In the genomic region with DNA sequence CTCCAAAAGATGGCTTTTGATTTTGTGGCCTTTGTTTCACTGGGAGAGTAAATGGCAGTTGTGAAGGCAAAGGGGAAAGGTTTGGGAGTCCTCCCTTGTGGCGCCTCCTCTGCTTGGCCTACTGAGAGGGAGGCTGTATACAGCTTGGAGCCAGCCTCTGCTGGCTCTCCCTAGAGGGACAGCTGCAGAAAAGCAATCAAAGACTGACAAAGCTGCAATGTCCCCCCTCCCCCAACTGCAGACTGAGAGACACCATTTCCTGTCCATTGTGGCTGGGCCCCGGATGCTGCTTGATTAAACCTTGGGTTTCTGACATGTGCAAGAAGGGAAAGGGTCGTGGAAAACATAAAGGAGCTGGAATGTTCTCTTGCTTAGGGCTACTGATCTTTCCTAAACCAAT, we compare ENCODE assay signal across 9 mouse cellular contexts. TPM values are rescaled to one million over a fixed set of nuclear protein-coding genes. Genes with fewer than 3 reads are reported as not detected.
DNase-seq lines count a peak whose midpoint lies in the region; ATAC-seq and TF ChIP-seq lines count a peak whose summit lies in the region.
"Had no signal": no experiment of that assay in that cellular context is flagged by ENCODE, and none has a peak within 500 bp of the region (broad histone marks: within the 10 kb centered on the region; RNA-seq: fewer than 3 reads in every experiment).

No protein-coding gene starts in this region.

- H3K4me3 ChIP-seq in forebrain, embryonic 14.5 days (ENCODE audit: low read depth, low read length) = no peak overlapping the region
- H3K4me3 ChIP-seq in liver, postnatal 0 days (ENCODE audit: low read depth, low read length) = no peak overlapping the region
- no peak overlapping the region for H3K4me3 ChIP-seq in stomach, postnatal 0 days (ENCODE audit: low read depth, low read length)

- no peak for TF ChIP-seq CTCF in liver, postnatal 0 days (IDR thresholded peaks at IDR 0.05; ENCODE audit: low read depth)
- no peak for TF ChIP-seq CTCF in stomach, postnatal 0 days (IDR thresholded peaks at IDR 0.05; ENCODE audit: low read depth)

- H3K4me1 ChIP-seq in forebrain, embryonic 14.5 days (ENCODE audit: control insufficient read depth, insufficient read depth, low read length) = peaks cover 7% of the 10 kb centered on the region
- peaks cover 10% of the 10 kb centered on the region; the same call in 1 of the 2 replicates for H3K4me1 ChIP-seq in liver, postnatal 0 days (ENCODE audit: insufficient read depth)
- no peaks in the 10 kb centered on the region for H3K4me1 ChIP-seq in stomach, postnatal 0 days (replicated peaks; ENCODE audit: control insufficient read depth, insufficient read depth)

- 21% methylated on average over 3 of the region's 3 CpGs for WGBS in forebrain, embryonic 14.5 days
- WGBS in liver, postnatal 0 days (ENCODE audit: insufficient replicate concordance) = 20% methylated on average over 3 of the region's 3 CpGs
- 25% methylated on average over 3 of the region's 3 CpGs for WGBS in stomach, postnatal 0 days

- no peaks in the 10 kb centered on the region for H3K36me3 ChIP-seq in forebrain, embryonic 14.5 days (ENCODE audit: control insufficient read depth, insufficient read depth, low read length)
- no peaks in the 10 kb centered on the region for H3K36me3 ChIP-seq in liver, postnatal 0 days (replicated peaks; ENCODE audit: insufficient read depth, low read length)
- no peaks in the 10 kb centered on the region for H3K36me3 ChIP-seq in stomach, postnatal 0 days (ENCODE audit: control insufficient read depth, insufficient read depth, low read length)

- no peaks in the 10 kb centered on the region for H3K9me3 ChIP-seq in forebrain, embryonic 14.5 days (replicated peaks; ENCODE audit: control insufficient read depth, low read length)
- no peaks in the 10 kb centered on the region for H3K9me3 ChIP-seq in liver, postnatal 0 days (ENCODE audit: low read length)
- no peaks in the 10 kb centered on the region for H3K9me3 ChIP-seq in stomach, postnatal 0 days (ENCODE audit: control insufficient read depth, low read length)

- no peaks in the 10 kb centered on the region for H3K27me3 ChIP-seq in forebrain, embryonic 14.5 days (replicated peaks; ENCODE audit: control insufficient read depth, insufficient read depth, low read length)
- no peaks in the 10 kb centered on the region for H3K27me3 ChIP-seq in liver, postnatal 0 days (ENCODE audit: insufficient read depth, low read length)
- H3K27me3 ChIP-seq in stomach, postnatal 0 days (ENCODE audit: control insufficient read depth, insufficient read depth, low read length) = no peaks in the 10 kb centered on the region
- H3K27me3 ChIP-seq: Patski had no signal

- no peak overlapping the region for H3K4me2 ChIP-seq in forebrain, embryonic 14.5 days (ENCODE audit: low read length)
- no peak overlapping the region for H3K4me2 ChIP-seq in liver, postnatal 0 days (ENCODE audit: low read depth, low read length)
- H3K4me2 ChIP-seq in stomach, postnatal 0 days (replicated peaks; ENCODE audit: low read depth) = no peak overlapping the region

- peak; percentile 70 for DNase-seq in kidney, postnatal 10 days
- DNase-seq in kidney, adult 9 months = no peak
- peak; percentile 50 for DNase-seq in forebrain, embryonic 14.5 days (ENCODE audit: low spot score)
- peak; percentile 42 for DNase-seq in liver, postnatal 0 days
- no peak for DNase-seq in stomach, postnatal 0 days (ENCODE audit: low spot score)
- no peak for DNase-seq in cerebellum, adult 18-20 months
- DNase-seq in layer of hippocampus, adult 11-12 months (ENCODE audit: low spot score) = no peak
- DNase-seq in spleen, postnatal 14 days (ENCODE audit: low spot score in 2 of 2) = no peak

- no peak overlapping the region for H3K9ac ChIP-seq in forebrain, embryonic 14.5 days (ENCODE audit: low read length)
- no peak overlapping the region for H3K9ac ChIP-seq in liver, postnatal 0 days (replicated peaks)
- H3K9ac ChIP-seq in stomach, postnatal 0 days (ENCODE audit: low read length) = no peak overlapping the region

- no peak overlapping the region for H3K27ac ChIP-seq in forebrain, embryonic 14.5 days (ENCODE audit: low read depth, low read length)
- peak overlapping the region; percentile 40 for H3K27ac ChIP-seq in liver, postnatal 0 days (ENCODE audit: low read depth)
- 0 out of 2 replicates have a peak overlapping the region, but pooled peaks have one; percentile 1 for H3K27ac ChIP-seq in stomach, postnatal 0 days (replicated peaks)

- ATAC-seq in forebrain, embryonic 14.5 days = peak; percentile 50; the same call in 1 of the 2 replicates
- ATAC-seq in liver, postnatal 0 days = peak; percentile 37; the same call in 1 of the 2 replicates
- no peak for ATAC-seq in stomach, postnatal 0 days (ENCODE audit: low FRiP score, low TSS enrichment)
- ATAC-seq: Patski had no signal

- TF ChIP-seq EP300 in liver, postnatal 0 days (IDR thresholded peaks at IDR 0.05; ENCODE audit: low read depth) = no peak
- TF ChIP-seq EP300 in stomach, postnatal 0 days (optimal IDR thresholded peaks at IDR 0.05) = no peak

RNA-seq across cellular contexts. Expression of gene Rfx8, which starts 28.9 kb away (rescaled TPM):
- 0.19 and 0.32 TPM in 2 replicates for polyA plus RNA-seq in forebrain, embryonic 14.5 days (2014; fragmentation: Nextera tagmentation; extraction: Ambion mirVana)
- polyA plus RNA-seq in liver, postnatal 0 days (2015; fragmentation: Nextera tagmentation; extraction: Ambion mirVana) = 0.09 TPM in 1 of 2 replicates, not detected in the other
- polyA plus RNA-seq in stomach, postnatal 0 days (2015; fragmentation: Nextera tagmentation; extraction: Ambion mirVana) = 0.06 and 0.21 TPM in 2 replicates
- polyA plus RNA-seq: Patski had no signal

RNA-seq across cellular contexts. Expression of gene Gm3646, which starts 55.5 kb away (rescaled TPM):
- not detected in 2 replicates for polyA plus RNA-seq in forebrain, embryonic 14.5 days (2014; fragmentation: Nextera tagmentation; extraction: Ambion mirVana)
- polyA plus RNA-seq in liver, postnatal 0 days (2015; fragmentation: Nextera tagmentation; extraction: Ambion mirVana) = not detected in 2 replicates
- polyA plus RNA-seq in stomach, postnatal 0 days (2015; fragmentation: Nextera tagmentation; extraction: Ambion mirVana) = 1.3 and 1.4 TPM in 2 replicates
- polyA plus RNA-seq: Patski had no signal

Comparison
In these comparisons a context has a peak if more than half of its experiments do, and no peak if none do; other contexts are left out.
1. DNase-seq: peak in kidney, postnatal 10 days (single experiment), forebrain, embryonic 14.5 days (single experiment) and liver, postnatal 0 days (single experiment); none in kidney, adult 9 months (single experiment), stomach, postnatal 0 days (single experiment), cerebellum, adult 18-20 months (0 of 2), layer of hippocampus, adult 11-12 months (single experiment) and spleen, postnatal 14 days (0 of 2).